Mouse (Mus musculus) layer of hippocampus, adult 8-10 months (tissue): ENCODE results near the gene Arnt. TPM values are rescaled to one million over a fixed set of nuclear protein-coding genes. Genes with fewer than 3 reads are reported as not detected.

Experiments
- DNase-seq, 2 experiments: peaks; one replicate each; pipeline ENCODE4 v3.0.0; 2022; ENCODE audit warnings: low spot score in 2 of 2
- total RNA-seq, 4 experiments: library from RNA; stranded (reverse); gene quantifications; 2 replicates each; pipeline ENCODE4 v1.2.4; 2022

Arnt gene
- total RNA-seq, 4 experiments from 2014 or later: 35.5 to 53.5 (median 44.7) TPM

- DNase-seq: no peak
These were observed 22.2 kb downstream of the Arnt start for GRCm38 (mm10) chr3:95456367-95456766.

GRCm38 (mm10) chr3:95457758-95458157 is 23.6 kb downstream of the Arnt start:
- DNase-seq: no peak

GRCm38 (mm10) chr3:95459381-95459780 is 25.2 kb downstream of the Arnt start:
- no peak for DNase-seq

- DNase-seq: no peak
These were observed 29.7 kb downstream of the Arnt start for GRCm38 (mm10) chr3:95463852-95464251.

GRCm38 (mm10) chr3:95478966-95479365 is 44.8 kb downstream of the Arnt start:
- DNase-seq: no peak

- no peak for DNase-seq
These were observed 52.2 kb downstream of the Arnt start for GRCm38 (mm10) chr3:95486421-95486820.

GRCm38 (mm10) chr3:95488679-95489078 is 54.5 kb downstream of the Arnt start:
- DNase-seq: no peak

GRCm38 (mm10) chr3:95490238-95490637 is 56.0 kb downstream of the Arnt start:
- no peak for DNase-seq

- peak in 1 of 2 experiments; percentile 52 for DNase-seq
These were observed 60.2 kb downstream of the Arnt start for GRCm38 (mm10) chr3:95494342-95494741.

- DNase-seq: no peak
These were observed 64.0 kb downstream of the Arnt start for GRCm38 (mm10) chr3:95498229-95498628.

GRCm38 (mm10) chr3:95499024-95499423 is 64.8 kb downstream of the Arnt start, which contains the start of gene Ctsk:
Gene Ctsk (plus strand): TSS chr3:95499256.
- DNase-seq: no peak

- no peak for DNase-seq
These were observed 65.4 kb downstream of the Arnt start for GRCm38 (mm10) chr3:95499496-95500140.

- DNase-seq: no peak
These were observed 68.1 kb downstream of the Arnt start for GRCm38 (mm10) chr3:95502312-95502711.

- DNase-seq: no peak
These were observed 75.2 kb downstream of the Arnt start for GRCm38 (mm10) chr3:95509348-95509747.

GRCm38 (mm10) chr3:95511611-95512180 is 77.5 kb downstream of the Arnt start:
- DNase-seq: no peak

- DNase-seq: no peak
These were observed 82.4 kb downstream of the Arnt start for GRCm38 (mm10) chr3:95516614-95517041.

- peak; percentile 35 to 85 for DNase-seq
These were observed 83.3 kb downstream of the Arnt start for GRCm38 (mm10) chr3:95517493-95517898.

- DNase-seq: no peak
These were observed 84.7 kb downstream of the Arnt start for GRCm38 (mm10) chr3:95518891-95519290.

- DNase-seq: no peak
These were observed 85.1 kb downstream of the Arnt start for GRCm38 (mm10) chr3:95519315-95519714.

GRCm38 (mm10) chr3:95520100-95520499 is 85.9 kb downstream of the Arnt start:
- DNase-seq: no peak

GRCm38 (mm10) chr3:95521168-95521567 is 87.0 kb downstream of the Arnt start:
- DNase-seq: no peak

- DNase-seq: no peak
These were observed 89.5 kb downstream of the Arnt start for GRCm38 (mm10) chr3:95523662-95524061.

- DNase-seq: no peak
These were observed 90.5 kb downstream of the Arnt start for GRCm38 (mm10) chr3:95524673-95525072.
